Mouse (Mus musculus): ENCODE results near the gene Galnt10. TPM values are rescaled to one million over a fixed set of nuclear protein-coding genes. Genes with fewer than 3 reads are reported as not detected.

The Galnt10 gene
- total RNA-seq, 2 experiments from 2014 or later, result 39.4 to 102 TPM

DNA sequence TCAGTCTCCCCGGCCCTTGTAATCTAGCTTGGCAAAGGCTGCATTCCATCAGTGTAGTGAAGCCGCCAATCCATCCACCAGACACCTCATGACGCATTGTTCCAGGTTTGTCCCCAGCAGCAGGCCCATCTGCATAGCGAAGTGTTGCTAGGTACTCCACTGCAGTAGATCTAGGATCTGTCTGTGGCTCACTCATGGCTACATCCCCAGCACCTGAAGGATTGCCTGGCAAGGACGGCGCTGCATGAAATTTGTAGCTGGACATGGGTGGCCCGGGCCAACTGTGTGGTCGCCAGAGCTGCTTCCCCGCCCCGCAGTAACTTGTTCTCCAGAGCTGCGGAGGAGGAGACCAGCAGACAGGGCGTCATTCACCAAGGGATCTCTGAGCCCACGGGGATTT, 128.2 kb downstream of the Galnt10 start:
- no peak for ATAC-seq (replicated peaks; ENCODE audit: low FRiP score, poor library complexity, severe bottlenecking)

- no peak for ATAC-seq (replicated peaks; ENCODE audit: low FRiP score, poor library complexity, severe bottlenecking)
Observed at GRCm38 (mm10) chr11:57773936-57774335, 128.7 kb downstream of the Galnt10 start.

DNA sequence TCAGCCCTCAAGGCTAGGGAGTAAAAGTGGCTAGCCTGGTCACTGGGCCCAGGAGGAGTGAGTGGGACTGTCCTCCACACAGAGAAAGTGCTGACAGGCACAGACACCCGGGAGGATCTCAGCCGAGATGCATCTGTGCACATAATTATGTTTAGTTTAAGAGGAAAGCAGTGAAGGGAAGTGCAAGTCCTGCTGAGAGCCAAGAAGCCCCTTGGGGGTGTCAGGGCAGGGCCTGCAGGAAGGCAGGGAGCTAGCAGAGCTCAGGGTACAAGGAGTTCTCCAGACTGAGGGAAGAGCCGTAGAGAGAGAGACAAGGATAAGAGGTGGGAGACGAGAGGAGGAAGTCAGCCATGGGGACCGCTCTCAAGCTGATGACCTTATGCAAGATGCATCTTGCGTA, 130.6 kb downstream of the Galnt10 start:
- ATAC-seq (replicated peaks; ENCODE audit: low FRiP score, poor library complexity, severe bottlenecking), result no peak

DNA sequence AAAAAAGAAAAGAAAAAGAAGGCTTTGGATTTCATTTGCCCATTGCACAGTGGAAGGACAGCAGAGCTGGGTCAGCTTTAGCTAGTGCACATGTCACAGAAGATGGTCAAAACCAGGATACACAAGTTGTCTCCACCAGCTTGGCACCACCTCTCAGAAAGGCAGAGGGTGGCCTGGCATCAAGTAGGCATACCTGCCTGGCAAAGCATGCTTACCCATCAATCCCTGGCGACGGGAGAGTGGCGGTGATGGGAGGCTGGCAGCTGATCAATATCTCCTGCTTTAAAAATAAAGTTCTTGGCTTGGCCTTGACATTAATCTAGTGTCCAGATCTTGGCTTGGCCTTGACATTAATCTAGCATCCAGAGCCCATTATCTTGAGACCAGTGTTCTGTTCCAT, 131.3 kb downstream of the Galnt10 start:
- no peak for ATAC-seq (replicated peaks; ENCODE audit: low FRiP score, poor library complexity, severe bottlenecking)

DNA sequence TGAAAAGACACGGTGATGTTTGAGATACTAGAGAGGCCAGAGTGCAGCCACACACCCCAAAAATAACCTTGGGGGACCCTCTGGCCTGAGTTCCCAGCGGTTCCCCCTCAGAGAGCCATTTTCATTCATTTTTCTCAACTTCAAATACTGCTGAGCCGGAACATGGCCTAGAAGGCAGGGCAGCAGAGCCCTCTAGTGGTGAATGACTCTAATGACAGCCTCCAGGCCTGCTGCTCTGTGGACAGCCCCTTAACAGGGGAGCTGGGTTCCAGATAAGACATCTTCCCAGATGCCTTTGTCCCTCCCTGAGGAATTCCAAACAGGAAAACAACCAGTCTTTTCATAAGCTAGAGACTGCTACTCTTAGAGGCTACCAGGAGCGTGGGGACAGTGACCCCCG, 133.1 kb downstream of the Galnt10 start:
- peak; percentile 74 for ATAC-seq (replicated peaks; ENCODE audit: low FRiP score, poor library complexity, severe bottlenecking)

- ATAC-seq (replicated peaks; ENCODE audit: low FRiP score, poor library complexity, severe bottlenecking), result no peak
Observed at GRCm38 (mm10) chr11:57779824-57780223, 134.6 kb downstream of the Galnt10 start.

GRCm38 (mm10) chr11:57786616-57787418, 141.6 kb downstream of the Galnt10 start:
- no peak for ATAC-seq (replicated peaks; ENCODE audit: low FRiP score, poor library complexity, severe bottlenecking)

- ATAC-seq (replicated peaks; ENCODE audit: low FRiP score, poor library complexity, severe bottlenecking), result 0 out of 2 replicates have a peak, but pooled peaks have one; percentile 53
Observed at GRCm38 (mm10) chr11:57787913-57788312, 142.7 kb downstream of the Galnt10 start.

GRCm38 (mm10) chr11:57790866-57791535, 145.8 kb downstream of the Galnt10 start:
- no peak for ATAC-seq (replicated peaks; ENCODE audit: low FRiP score, poor library complexity, severe bottlenecking)

DNA sequence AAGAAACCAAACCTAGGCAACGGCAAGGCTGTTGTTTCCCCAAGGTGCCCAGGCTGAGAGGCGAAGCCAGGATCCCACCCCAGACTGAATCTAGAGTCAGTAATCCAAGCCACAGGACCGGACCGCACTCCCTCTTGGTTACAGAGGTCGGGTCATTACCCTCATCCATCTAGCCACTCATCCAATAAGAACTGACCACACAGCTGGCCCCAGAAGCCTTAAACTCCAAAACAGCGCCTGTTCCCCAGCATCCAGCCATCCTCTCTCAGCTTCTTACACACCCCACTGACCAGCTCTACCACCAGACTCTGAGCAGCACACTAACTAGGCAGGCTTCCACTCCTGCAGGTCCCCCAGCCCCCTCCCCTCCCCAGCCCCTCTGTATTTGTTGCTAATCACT, 149.8 kb downstream of the Galnt10 start:
- ATAC-seq (replicated peaks; ENCODE audit: low FRiP score, poor library complexity, severe bottlenecking), result no peak

DNA sequence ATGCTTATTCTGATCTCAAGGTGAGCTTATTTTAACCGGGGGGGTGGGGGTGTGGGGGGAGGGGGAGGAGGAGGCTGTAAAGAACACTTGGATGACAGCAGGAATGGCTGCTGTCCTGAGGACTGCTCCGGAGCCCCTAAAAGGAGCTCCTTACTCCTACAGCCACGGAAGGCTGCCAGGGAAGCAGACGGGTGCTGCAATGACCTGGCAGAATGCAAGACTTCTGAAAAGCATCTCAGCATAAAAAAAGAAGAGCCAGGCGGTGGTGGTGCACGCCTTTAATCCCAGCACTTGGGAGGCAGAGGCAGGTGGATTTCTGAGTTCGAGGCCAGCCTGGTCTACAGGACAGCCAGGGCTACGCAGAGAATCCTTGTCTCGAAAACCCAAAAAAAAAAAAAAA, 152.6 kb downstream of the Galnt10 start:
- no peak for ATAC-seq (replicated peaks; ENCODE audit: low FRiP score, poor library complexity, severe bottlenecking)

DNA sequence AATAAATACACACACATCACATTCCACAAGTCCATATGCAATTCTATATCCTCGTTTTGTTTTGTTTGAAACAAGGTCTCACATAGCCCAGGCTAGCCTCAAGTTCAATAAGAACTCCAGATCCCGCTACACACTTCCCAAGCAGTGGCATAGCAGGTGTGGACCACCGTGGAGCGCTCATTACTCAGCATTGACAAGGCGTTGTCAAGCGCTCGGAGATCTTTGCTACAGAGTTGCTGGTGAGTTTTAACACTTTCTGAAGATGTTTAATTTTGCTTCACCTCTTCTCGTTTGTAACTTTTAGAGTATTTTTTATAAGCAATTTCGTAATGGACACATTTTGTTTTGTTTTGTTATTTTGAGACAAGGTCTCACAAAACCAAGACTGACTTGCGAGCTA, 154.2 kb downstream of the Galnt10 start:
- ATAC-seq (replicated peaks; ENCODE audit: low FRiP score, poor library complexity, severe bottlenecking), result no peak

DNA sequence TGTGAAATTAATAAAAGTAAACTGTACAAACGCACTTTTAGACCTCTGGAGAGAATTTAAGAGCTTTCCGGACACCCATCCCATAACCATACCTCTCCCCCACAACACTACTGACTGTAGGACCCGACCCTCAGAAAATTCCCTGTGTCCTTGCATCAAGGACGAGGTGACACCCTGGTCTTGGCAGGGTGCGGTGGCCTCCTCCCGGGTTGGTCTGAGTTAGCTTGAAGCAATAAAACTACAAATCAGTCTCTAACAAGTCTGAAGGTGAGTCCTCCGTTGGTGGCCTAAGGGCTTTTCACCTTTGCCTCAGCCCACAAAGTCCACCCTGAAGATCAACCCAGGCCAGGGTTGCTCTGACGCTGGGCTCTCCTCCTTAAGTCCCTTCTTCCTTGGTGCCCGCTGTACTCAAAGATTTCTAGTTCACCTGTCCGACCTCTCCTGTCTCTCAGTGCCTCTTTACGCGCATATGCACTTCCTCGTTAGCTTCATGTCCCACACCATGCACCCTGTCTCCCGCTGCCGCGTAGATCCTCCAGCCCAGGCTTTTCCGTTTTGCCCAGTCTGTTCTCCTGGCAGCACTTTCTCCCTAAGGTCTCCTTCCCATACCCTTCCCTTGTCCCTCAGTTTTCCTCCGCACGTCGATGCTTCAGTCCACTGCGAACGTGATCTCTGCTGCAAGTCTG, 155.2 kb downstream of the Galnt10 start:
- peak; percentile 12; the same call in 1 of the 2 replicates for ATAC-seq (replicated peaks; ENCODE audit: low FRiP score, poor library complexity, severe bottlenecking)

GRCm38 (mm10) chr11:57800971-57801765, 155.9 kb downstream of the Galnt10 start, which contains the start of gene Sap30l:
TSS of gene Sap30l (plus strand) at chr11:57801637.
- peak; percentile 100 for ATAC-seq (replicated peaks; ENCODE audit: low FRiP score, poor library complexity, severe bottlenecking)

DNA sequence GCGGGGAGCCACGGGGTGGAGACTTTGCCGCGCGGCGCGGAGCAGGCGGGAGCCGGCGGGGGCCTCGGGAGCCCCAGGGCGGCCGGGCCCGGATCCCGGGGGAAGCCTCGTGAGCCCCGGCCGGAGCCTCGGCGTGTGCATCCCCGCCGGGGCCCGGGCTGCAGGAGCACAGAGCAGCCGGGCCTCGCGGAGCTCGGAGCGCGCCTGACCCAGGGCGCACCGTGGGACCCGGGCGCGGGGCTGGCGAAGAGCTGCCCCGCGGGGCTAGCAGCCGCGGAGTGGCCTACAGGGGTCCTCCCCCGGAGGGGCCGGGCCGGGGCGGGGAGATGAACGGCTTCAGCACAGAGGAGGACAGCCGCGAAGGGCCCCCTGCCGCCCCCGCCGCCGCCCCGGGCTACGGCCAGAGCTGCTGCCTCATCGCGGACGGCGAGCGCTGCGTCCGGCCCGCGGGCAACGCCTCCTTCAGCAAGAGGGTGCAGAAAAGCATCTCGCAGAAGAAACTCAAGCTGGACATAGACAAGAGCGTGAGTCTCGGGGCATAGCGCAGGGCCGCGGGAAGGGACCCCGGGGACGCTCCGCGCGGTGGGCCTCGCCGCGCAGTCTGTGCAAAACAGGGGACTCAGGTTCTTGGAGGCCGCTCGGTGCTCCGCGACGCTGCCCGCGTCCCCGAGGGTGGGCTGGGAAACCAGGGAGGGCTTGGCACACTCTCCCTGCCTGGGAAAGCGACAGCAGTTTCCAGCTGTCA, 156.7 kb downstream of the Galnt10 start:
- no peak for ATAC-seq (replicated peaks; ENCODE audit: low FRiP score, poor library complexity, severe bottlenecking)

- no peak for ATAC-seq (replicated peaks; ENCODE audit: low FRiP score, poor library complexity, severe bottlenecking)
Observed at GRCm38 (mm10) chr11:57802511-57802870, 157.2 kb downstream of the Galnt10 start.

GRCm38 (mm10) chr11:57805047-57805446, 159.8 kb downstream of the Galnt10 start:
- no peak for ATAC-seq (replicated peaks; ENCODE audit: low FRiP score, poor library complexity, severe bottlenecking)

DNA sequence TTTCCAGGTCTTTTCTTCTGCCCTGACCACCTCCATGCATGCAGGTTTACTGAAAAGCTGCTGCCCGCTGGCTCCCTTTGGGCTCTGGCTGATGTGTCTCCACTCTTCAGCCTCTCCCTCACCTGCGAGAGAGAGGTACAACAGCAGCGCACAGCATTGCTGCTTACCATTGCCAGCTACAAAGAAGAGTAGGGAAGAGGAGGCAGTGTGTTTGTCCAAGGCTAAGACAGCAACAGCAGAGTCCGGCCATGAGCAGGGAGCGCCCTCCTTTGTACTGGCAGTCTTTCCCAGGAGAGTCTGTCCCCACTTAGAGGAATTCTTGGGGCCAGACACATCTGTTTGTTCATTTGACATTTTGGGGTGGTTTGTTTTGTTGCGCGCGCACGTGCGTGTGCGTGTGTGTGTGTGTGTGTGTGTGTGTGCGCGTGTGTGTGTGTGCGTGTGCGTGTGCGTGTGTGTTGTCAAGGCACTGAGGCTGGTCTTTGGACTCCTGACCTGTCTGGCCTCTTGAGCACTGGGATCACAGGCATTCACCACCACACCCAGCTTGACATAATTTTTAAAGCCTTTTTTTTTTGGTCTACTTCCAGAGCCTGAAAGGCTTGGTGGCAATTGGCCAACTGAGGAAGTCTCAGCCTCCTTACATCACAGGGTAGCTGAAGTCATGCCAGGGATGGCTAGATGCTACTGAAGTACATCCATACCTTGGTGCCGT, 163.9 kb downstream of the Galnt10 start:
- ATAC-seq (replicated peaks; ENCODE audit: low FRiP score, poor library complexity, severe bottlenecking), result no peak

- ATAC-seq (replicated peaks; ENCODE audit: low FRiP score, poor library complexity, severe bottlenecking), result no peak
Observed at GRCm38 (mm10) chr11:57809732-57810098, 164.5 kb downstream of the Galnt10 start.
